20 mouse cellular contexts compared by ENCODE assay signal in genomic region chr4:76425230-76425575, GRCm38 (mm10).
DNase-seq lines count a peak whose midpoint lies in the region; ATAC-seq and TF ChIP-seq lines count a peak whose summit lies in the region.
"Had no signal": no experiment of that assay in that cellular context is flagged by ENCODE, and none has a peak within 500 bp of the region (broad histone marks: within the 10 kb centered on the region; RNA-seq: fewer than 3 reads in every experiment).

No protein-coding gene starts in this region.

- no peak for TF ChIP-seq POLR2A in small intestine, adult 2 months (IDR thresholded peaks at IDR 0.05; ENCODE audit: low read depth, low read length)

- ATAC-seq in kidney, embryonic 15.5 days (replicated peaks; ENCODE audit: low FRiP score): no peak
- ATAC-seq in lung, embryonic 15.5 days (ENCODE audit: borderline replicate concordance, extremely low read depth, low FRiP score, low TSS enrichment): no peak; the same call in 1 of the 2 replicates
- ATAC-seq in intestine, embryonic 16.5 days: peak; percentile 80
- ATAC-seq: activated CD4-positive, CD25-positive, alpha-beta regulatory T cell, adult 4 months; forebrain, embryonic 14.5 days had no signal

- no peak overlapping the region for H3K4me2 ChIP-seq in kidney, embryonic 15.5 days
- H3K4me2 ChIP-seq in lung, embryonic 15.5 days: 0 out of 2 replicates have a peak overlapping the region, but pooled peaks have one; percentile 11
- H3K4me2 ChIP-seq in intestine, embryonic 16.5 days (ENCODE audit: low read depth, low read length): peak overlapping the region; percentile 32
- H3K4me2 ChIP-seq: heart, embryonic 12.5 days; hindbrain, embryonic 15.5 days; limb, embryonic 15.5 days; midbrain, embryonic 11.5 days; neural tube, embryonic 15.5 days had no signal

- no peak for DNase-seq in kidney, adult 8-10 months
- DNase-seq in lung, postnatal 36 days: no peak
- DNase-seq in thymus, postnatal 14 days: no peak
- DNase-seq in embryonic facial prominence, embryonic 10.5 days (ENCODE audit: low spot score): no peak
- DNase-seq: cerebellum, adult 8-10 months; cerebellum, postnatal 36 days; embryo, embryonic 11 days; left cerebral cortex, postnatal 4 days; thymus, postnatal 25 days had no signal

- 0 out of 2 replicates have a peak overlapping the region, but pooled peaks have one; percentile 22 for H3K27ac ChIP-seq in kidney, embryonic 15.5 days
- H3K27ac ChIP-seq in lung, embryonic 15.5 days: peak overlapping the region; percentile 31; the same call in 1 of the 2 replicates
- H3K27ac ChIP-seq in intestine, embryonic 16.5 days (ENCODE audit: low read length): peak overlapping the region; percentile 81
- peak overlapping the region; percentile 65; the same call in 1 of the 2 replicates for H3K27ac ChIP-seq in small intestine, adult 2 months (ENCODE audit: insufficient read depth, low read depth, low read length)
- H3K27ac ChIP-seq in embryonic facial prominence, embryonic 10.5 days (replicated peaks): no peak overlapping the region
- H3K27ac ChIP-seq: hindbrain, embryonic 15.5 days; limb, embryonic 15.5 days; neural tube, embryonic 15.5 days had no signal

- no peak overlapping the region for H3K4me3 ChIP-seq in kidney, embryonic 15.5 days (replicated peaks)
- no peak overlapping the region for H3K4me3 ChIP-seq in lung, embryonic 15.5 days
- no peak overlapping the region for H3K4me3 ChIP-seq in intestine, embryonic 16.5 days (ENCODE audit: low read length)
- no peak overlapping the region for H3K4me3 ChIP-seq in small intestine, adult 2 months (ENCODE audit: low read depth, low read length)
- no peak overlapping the region for H3K4me3 ChIP-seq in embryonic facial prominence, embryonic 10.5 days
- H3K4me3 ChIP-seq: heart, embryonic 12.5 days; hindbrain, embryonic 15.5 days; limb, embryonic 15.5 days; neural tube, embryonic 15.5 days had no signal

- 88% methylated on average over 2 of the region's 2 CpGs for WGBS in kidney, embryonic 15.5 days
- WGBS in lung, embryonic 15.5 days: 62% methylated on average over 2 of the region's 2 CpGs
- WGBS in intestine, embryonic 16.5 days: 58% methylated on average over 2 of the region's 2 CpGs
- 20% methylated on average over 2 of the region's 2 CpGs for WGBS in small intestine, adult 2 months
- WGBS in embryonic facial prominence, embryonic 10.5 days: 92% methylated on average over 2 of the region's 2 CpGs

- TF ChIP-seq CTCF in small intestine, adult 2 months (IDR thresholded peaks at IDR 0.05; ENCODE audit: extremely low read depth, insufficient read length, insufficient replicate concordance, low read depth, low read length): no peak

- H3K27me3 ChIP-seq in kidney, embryonic 15.5 days: no peaks in the 10 kb centered on the region
- no peaks in the 10 kb centered on the region for H3K27me3 ChIP-seq in lung, embryonic 15.5 days
- H3K27me3 ChIP-seq in intestine, embryonic 16.5 days (replicated peaks; ENCODE audit: control insufficient read depth, insufficient read depth, low read length): no peaks in the 10 kb centered on the region
- H3K27me3 ChIP-seq in small intestine, adult 2 months (ENCODE audit: control insufficient read depth, insufficient read depth, low read length): no peaks in the 10 kb centered on the region
- no peaks in the 10 kb centered on the region for H3K27me3 ChIP-seq in embryonic facial prominence, embryonic 10.5 days (replicated peaks; ENCODE audit: low read depth, poor library complexity, severe bottlenecking)
- H3K27me3 ChIP-seq: heart, embryonic 12.5 days; hindbrain, embryonic 15.5 days; limb, embryonic 15.5 days; neural tube, embryonic 15.5 days had no signal

- H3K36me3 ChIP-seq in kidney, embryonic 15.5 days: no peaks in the 10 kb centered on the region
- no peaks in the 10 kb centered on the region for H3K36me3 ChIP-seq in lung, embryonic 15.5 days
- no peaks in the 10 kb centered on the region for H3K36me3 ChIP-seq in intestine, embryonic 16.5 days (ENCODE audit: control insufficient read depth, insufficient read depth, low read length)
- H3K36me3 ChIP-seq in small intestine, adult 2 months (ENCODE audit: control insufficient read depth, insufficient read depth, low read length): no peaks in the 10 kb centered on the region
- H3K36me3 ChIP-seq in embryonic facial prominence, embryonic 10.5 days (replicated peaks): no peaks in the 10 kb centered on the region
- H3K36me3 ChIP-seq: heart, embryonic 12.5 days; hindbrain, embryonic 15.5 days; limb, embryonic 15.5 days; neural tube, embryonic 15.5 days had no signal

- H3K9me3 ChIP-seq in kidney, embryonic 15.5 days (replicated peaks): no peaks in the 10 kb centered on the region
- H3K9me3 ChIP-seq in lung, embryonic 15.5 days: no peaks in the 10 kb centered on the region
- no peaks in the 10 kb centered on the region for H3K9me3 ChIP-seq in intestine, embryonic 16.5 days (ENCODE audit: control insufficient read depth, low read length)
- H3K9me3 ChIP-seq in embryonic facial prominence, embryonic 10.5 days: no peaks in the 10 kb centered on the region
- H3K9me3 ChIP-seq: heart, embryonic 12.5 days; hindbrain, embryonic 15.5 days; limb, embryonic 15.5 days; neural tube, embryonic 15.5 days had no signal

- H3K9ac ChIP-seq in kidney, embryonic 15.5 days: no peak overlapping the region
- H3K9ac ChIP-seq in lung, embryonic 15.5 days: no peak overlapping the region
- H3K9ac ChIP-seq in intestine, embryonic 16.5 days (ENCODE audit: low read depth, low read length): no peak overlapping the region
- H3K9ac ChIP-seq: heart, embryonic 12.5 days; hindbrain, embryonic 15.5 days; limb, embryonic 15.5 days; neural tube, embryonic 15.5 days had no signal

- H3K4me1 ChIP-seq in kidney, embryonic 15.5 days: peaks cover 15% of the 10 kb centered on the region
- peaks cover 20% of the 10 kb centered on the region; the same call in 1 of the 2 replicates for H3K4me1 ChIP-seq in lung, embryonic 15.5 days
- H3K4me1 ChIP-seq in intestine, embryonic 16.5 days (ENCODE audit: control insufficient read depth, insufficient read depth, low read length): no peaks in the 10 kb centered on the region
- H3K4me1 ChIP-seq in small intestine, adult 2 months (ENCODE audit: control insufficient read depth, insufficient read depth, insufficient read length, low read length): peaks cover 10% of the 10 kb centered on the region; the same call in 1 of the 2 replicates
- peaks cover 6% of the 10 kb centered on the region for H3K4me1 ChIP-seq in embryonic facial prominence, embryonic 10.5 days
- H3K4me1 ChIP-seq: limb, embryonic 15.5 days had no signal
